Mouse (Mus musculus) hindbrain, embryonic 15.5 days (tissue): ENCODE data around the gene Uvrag. TPM values are rescaled to one million over a fixed set of nuclear protein-coding genes. Genes with fewer than 3 reads are reported as not detected.
A peak's percentile ranks its signal among the peaks of the same experiment; 100 is the strongest.
"Not testable (repeated sequence)": the region's sequence is repeated elsewhere in the genome, so short reads cannot be mapped to it uniquely, and the experiment has no call there.

Experiments used
- ATAC-seq: fragments of 200-750 bp; cut with Nextera tagmentation; 2 replicates; pipeline ENCODE4 v1.8.0; 2017; ENCODE audit warnings: low read depth, moderate number of reproducible peaks, moderate TSS enrichment; ENCODE audit not compliant: low FRiP score
- H3K27ac ChIP-seq: fragments of 300-500 bp; sonication (generic); replicated peaks from 2 replicates; pipeline ENCODE4 v1.5.1; 2015; ENCODE audit warnings: mild to moderate bottlenecking, inconsistent platforms
- H3K27me3 ChIP-seq: fragments of 300-500 bp; sonication (generic); 2 replicates; pipeline ENCODE4 v1.6.1; 2015; ENCODE audit warnings: control low read depth, inconsistent platforms
- H3K36me3 ChIP-seq: fragments of 300-500 bp; sonication (generic); 2 replicates; pipeline ENCODE4 v1.6.1; 2015; ENCODE audit warnings: control low read depth, inconsistent platforms
- H3K4me1 ChIP-seq: fragments of 300-500 bp; sonication (generic); replicated peaks from 2 replicates; pipeline ENCODE4 v1.6.1; 2015; ENCODE audit warnings: control low read depth, inconsistent platforms
- H3K4me2 ChIP-seq: fragments of 300-500 bp; sonication (generic); 2 replicates; pipeline ENCODE4 v1.6.1; 2015; ENCODE audit warnings: moderate library complexity, mild to moderate bottlenecking, inconsistent platforms
- H3K4me3 ChIP-seq: fragments of 300-500 bp; sonication (generic); 2 replicates; pipeline ENCODE4 v1.5.1; 2015; ENCODE audit warnings: mild to moderate bottlenecking, inconsistent platforms
- H3K9ac ChIP-seq: fragments of 300-500 bp; sonication (generic); 2 replicates; pipeline ENCODE4 v1.6.1; 2015; ENCODE audit warnings: inconsistent platforms
- H3K9me3 ChIP-seq: fragments of 300-500 bp; sonication (generic); 2 replicates; pipeline ENCODE4 v1.6.1; 2016; ENCODE audit warnings: control low read depth, inconsistent platforms
- WGBS: fragments of 180-500 bp; shearing (Covaris S2); methylation state at CpG from one replicate; pipeline ENCODE4 v1.1.7; 2015; 5-methylcytosine and 5-hydroxymethylcytosine counted together
- polyA plus RNA-seq: library from polyadenylated mRNA; unstranded; fragments of >200 nt; fragmentation: Nextera tagmentation; extraction: Ambion mirVana; gene quantifications from 2 replicates; pipeline ENCODE4 v1.2.1, GENCODE M21; 2015

Gene Uvrag
- polyA plus RNA-seq, 1 experiment from 2014 or later = 16.8 TPM

GRCm38 (mm10) chr7:99064795-99065194 lies 76.1 kb downstream of the Uvrag start:
- 81% methylated on average over 3 of the region's 3 CpGs for WGBS
- no peak overlapping the region for H3K9ac ChIP-seq

GRCm38 (mm10) chr7:99062263-99062662 lies 78.7 kb downstream of the Uvrag start:
- H3K4me3 ChIP-seq, H3K27ac ChIP-seq, H3K9ac ChIP-seq, H3K36me3 ChIP-seq, H3K9me3 ChIP-seq, H3K4me2 ChIP-seq, H3K4me1 ChIP-seq, H3K27me3 ChIP-seq: not testable (repeated sequence)
- peak; percentile 72 for ATAC-seq
- WGBS = 81% methylated on average over 3 of the region's 3 CpGs

More at GRCm38 (mm10) chr7:99064795-99065194, 76.1 kb downstream of the Uvrag start:
- no peak overlapping the region for H3K27ac ChIP-seq
- no peak for ATAC-seq
- no peaks in the 10 kb centered on the region for H3K9me3 ChIP-seq
- H3K4me1 ChIP-seq = peaks cover 9% of the 10 kb centered on the region
- H3K27me3 ChIP-seq = no peaks in the 10 kb centered on the region
- H3K36me3 ChIP-seq = no peaks in the 10 kb centered on the region
- no peak overlapping the region for H3K4me3 ChIP-seq
- H3K4me2 ChIP-seq = no peak overlapping the region

GRCm38 (mm10) chr7:99061056-99061680 lies 79.8 kb downstream of the Uvrag start:
- H3K27ac ChIP-seq = no peak overlapping the region
- H3K9ac ChIP-seq = no peak overlapping the region
- no peaks in the 10 kb centered on the region for H3K9me3 ChIP-seq
- H3K4me2 ChIP-seq = no peak overlapping the region
- 84% methylated on average over 7 of the region's 7 CpGs for WGBS
- no peak overlapping the region for H3K4me3 ChIP-seq
- no peaks in the 10 kb centered on the region for H3K36me3 ChIP-seq
- H3K27me3 ChIP-seq = no peaks in the 10 kb centered on the region
- ATAC-seq = no peak
- H3K4me1 ChIP-seq = peaks cover 9% of the 10 kb centered on the region

- no peak overlapping the region for H3K4me2 ChIP-seq
- WGBS = 91% methylated on average over 5 of the region's 5 CpGs
- peaks cover 4% of the 10 kb centered on the region for H3K4me1 ChIP-seq
- no peaks in the 10 kb centered on the region for H3K9me3 ChIP-seq
- no peak overlapping the region for H3K9ac ChIP-seq
- no peak overlapping the region for H3K4me3 ChIP-seq
- no peak overlapping the region for H3K27ac ChIP-seq
- no peak for ATAC-seq
- no peaks in the 10 kb centered on the region for H3K27me3 ChIP-seq
- H3K36me3 ChIP-seq = no peaks in the 10 kb centered on the region
Observed at GRCm38 (mm10) chr7:99060476-99060875, 80.5 kb downstream of the Uvrag start.

- Histone ChIP-seq H3K36me3 (no peaks in the 10 kb centered on the region), H3K4me1 (no peaks in the 10 kb centered on the region), H3K4me3 (no peak overlapping the region), H3K27ac (no peak overlapping the region), H3K9ac (no peak overlapping the region), H3K27me3 (no peaks in the 10 kb centered on the region), H3K9me3 (no peaks in the 10 kb centered on the region), H3K4me2 (no peak overlapping the region)
- no peak for ATAC-seq
- 83% methylated on average over 8 of the region's 8 CpGs for WGBS
Observed at GRCm38 (mm10) chr7:99059934-99060333, 81.0 kb downstream of the Uvrag start.

GRCm38 (mm10) chr7:99057053-99057630 lies 83.8 kb downstream of the Uvrag start:
- no peaks in the 10 kb centered on the region for H3K9me3 ChIP-seq
- no peak for ATAC-seq
- H3K27me3 ChIP-seq = no peaks in the 10 kb centered on the region
- H3K4me1 ChIP-seq = no peaks in the 10 kb centered on the region
- 87% methylated on average over 17 of the region's 17 CpGs for WGBS
- H3K36me3 ChIP-seq = 0 out of 2 replicates have a peak, but pooled peaks cover 5% of the 10 kb centered on the region
- H3K4me3 ChIP-seq = no peak overlapping the region
- H3K4me2 ChIP-seq = no peak overlapping the region
- H3K27ac ChIP-seq = no peak overlapping the region
- H3K9ac ChIP-seq = no peak overlapping the region

GRCm38 (mm10) chr7:99053626-99054025 lies 87.3 kb downstream of the Uvrag start:
- 84% methylated on average over 4 of the region's 4 CpGs for WGBS
- no peak overlapping the region for H3K4me3 ChIP-seq
- no peak overlapping the region for H3K9ac ChIP-seq
- no peak overlapping the region for H3K27ac ChIP-seq
- H3K36me3 ChIP-seq = 0 out of 2 replicates have a peak, but pooled peaks cover 5% of the 10 kb centered on the region
- H3K4me1 ChIP-seq = peaks cover 5% of the 10 kb centered on the region; the same call in 1 of the 2 replicates
- H3K9me3 ChIP-seq = no peaks in the 10 kb centered on the region
- ATAC-seq = no peak
- H3K27me3 ChIP-seq = no peaks in the 10 kb centered on the region
- no peak overlapping the region for H3K4me2 ChIP-seq

GRCm38 (mm10) chr7:99052471-99053241 lies 88.3 kb downstream of the Uvrag start:
- ATAC-seq = no peak
- H3K9ac ChIP-seq = no peak overlapping the region
- WGBS = 91% methylated on average over 6 of the region's 6 CpGs

GRCm38 (mm10) chr7:99050882-99051281 lies 90.1 kb downstream of the Uvrag start:
- no peak for ATAC-seq
- H3K4me1 ChIP-seq = peaks cover 14% of the 10 kb centered on the region
- 0 out of 2 replicates have a peak, but pooled peaks cover 5% of the 10 kb centered on the region for H3K36me3 ChIP-seq
- H3K27me3 ChIP-seq = no peaks in the 10 kb centered on the region
- H3K9ac ChIP-seq = no peak overlapping the region
- H3K4me3 ChIP-seq = no peak overlapping the region
- WGBS = 50% methylated on average over 1 of the region's 1 CpGs
- H3K9me3 ChIP-seq = no peaks in the 10 kb centered on the region
- peak overlapping the region; percentile 62 for H3K27ac ChIP-seq
- no peak overlapping the region for H3K4me2 ChIP-seq

More at GRCm38 (mm10) chr7:99052471-99053241, 88.3 kb downstream of the Uvrag start:
- no peak overlapping the region for H3K4me2 ChIP-seq
- H3K27ac ChIP-seq = no peak overlapping the region
- H3K36me3 ChIP-seq = 0 out of 2 replicates have a peak, but pooled peaks cover 5% of the 10 kb centered on the region
- peaks cover 5% of the 10 kb centered on the region; the same call in 1 of the 2 replicates for H3K4me1 ChIP-seq
- H3K4me3 ChIP-seq = no peak overlapping the region
- H3K27me3 ChIP-seq = no peaks in the 10 kb centered on the region
- H3K9me3 ChIP-seq = no peaks in the 10 kb centered on the region

- 90% methylated on average over 3 of the region's 3 CpGs for WGBS
- no peak for ATAC-seq
- H3K9ac ChIP-seq = no peak overlapping the region
- H3K9me3 ChIP-seq = no peaks in the 10 kb centered on the region
- no peaks in the 10 kb centered on the region for H3K27me3 ChIP-seq
- no peak overlapping the region for H3K4me3 ChIP-seq
- no peak overlapping the region for H3K27ac ChIP-seq
- H3K4me1 ChIP-seq = peaks cover 14% of the 10 kb centered on the region
- H3K36me3 ChIP-seq = 0 out of 2 replicates have a peak, but pooled peaks cover 5% of the 10 kb centered on the region
- no peak overlapping the region for H3K4me2 ChIP-seq
Observed at GRCm38 (mm10) chr7:99049897-99050296, 91.0 kb downstream of the Uvrag start.

- H3K4me3 ChIP-seq = no peak overlapping the region
- no peak for ATAC-seq
- H3K9ac ChIP-seq = no peak overlapping the region
- H3K36me3 ChIP-seq = no peaks in the 10 kb centered on the region
- no peak overlapping the region for H3K27ac ChIP-seq
- WGBS = 54% methylated on average over 11 of the region's 11 CpGs
- no peaks in the 10 kb centered on the region for H3K27me3 ChIP-seq
- peaks cover 14% of the 10 kb centered on the region for H3K4me1 ChIP-seq
- no peaks in the 10 kb centered on the region for H3K9me3 ChIP-seq
- H3K4me2 ChIP-seq = 0 out of 2 replicates have a peak overlapping the region, but pooled peaks have one; percentile 8
Observed at GRCm38 (mm10) chr7:99046545-99047206, 94.3 kb downstream of the Uvrag start.
